Mouse (Mus musculus) bone marrow macrophage, adult 2 months (primary cell): ENCODE results near the gene Tmem175.

Experiments
- CTCF ChIP-seq: IDR thresholded peaks from 2 replicates; pipeline ENCODE4 v1.5.1; 2012; ENCODE audit warnings: low read depth, mild to moderate bottlenecking, low read length, moderate library complexity
- POLR2A ChIP-seq: IDR thresholded peaks from 2 replicates; pipeline ENCODE4 v1.6.1; 2012; ENCODE audit warnings: mild to moderate bottlenecking, low read depth, low read length, borderline replicate concordance

- TF ChIP-seq CTCF, result no peak
- no peak for TF ChIP-seq POLR2A
These were observed 21.7 kb downstream of the Tmem175 start for GRCm38 (mm10) chr5:108651136-108651720.
